Mouse (Mus musculus): Measurements from ENCODE around the gene Pts.

DNA sequence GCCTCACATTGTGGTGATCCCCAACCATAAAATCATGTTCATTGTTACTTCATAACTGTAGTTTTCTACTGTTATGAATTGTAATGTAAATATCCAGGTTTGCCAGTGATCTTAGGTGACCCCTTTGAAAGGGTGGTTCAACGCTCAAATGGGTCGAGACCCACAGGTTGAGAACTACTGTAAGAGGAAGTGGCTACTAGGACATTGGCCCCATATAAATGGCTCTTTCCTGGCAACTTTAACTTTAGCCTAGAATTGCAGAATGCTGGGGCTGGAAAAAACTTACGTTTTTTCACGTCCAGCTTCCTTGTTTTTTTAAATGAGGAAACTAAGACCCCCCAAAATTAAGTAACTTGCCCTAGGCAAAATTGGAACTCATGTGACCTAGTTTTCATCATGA lies 38.8 kb upstream of the Pts start:
- TF ChIP-seq CTCF (IDR thresholded peaks at IDR 0.05; ENCODE audit: borderline replicate concordance, insufficient read depth, low read depth, low read length) (no peak), POLR2A (IDR thresholded peaks at IDR 0.05; ENCODE audit: borderline replicate concordance, insufficient read depth, low read length) (no peak)
